Mouse (Mus musculus): ENCODE data around the gene Stxbp4.

GRCm38 (mm10) chr11:90684765-90685164 is 46.9 kb upstream of the Stxbp4 start:
- TF ChIP-seq CTCF (IDR thresholded peaks at IDR 0.05; ENCODE audit: borderline replicate concordance, insufficient read depth, low read length) (no peak), POLR2A (IDR thresholded peaks at IDR 0.05; ENCODE audit: low read depth, low read length) (no peak)

Measured in embryonic fibroblast, embryonic 13.5 days (primary cell).